Mouse (Mus musculus) MEL (cell line): ENCODE data around the gene Olfr1413. TPM values are rescaled to one million over a fixed set of nuclear protein-coding genes. Genes with fewer than 3 reads are reported as not detected.

Experiments
- DNase-seq: peaks from one replicate; pipeline ENCODE4 v3.0.0; 2011; ENCODE audit warnings: low read depth, low spot score
- H3K27ac ChIP-seq: 2 replicates; pipeline ENCODE4 v1.5.1; 2012; ENCODE audit warnings: low read depth, mild to moderate bottlenecking, control low read depth, low read length, moderate library complexity; ENCODE audit not compliant: control insufficient read depth
- H3K27me3 ChIP-seq, 2 experiments: fragments of 150-350 bp in 1 of 2; sonication (generic) in 1 of 2; 2 replicates each; pipeline ENCODE4 v1.6.1; 2012; ENCODE audit warnings: low read length in 2 of 2, mild to moderate bottlenecking in 2 of 2, improper control_type of control experiment in 1 of 2, moderate library complexity in 1 of 2; ENCODE audit not compliant: insufficient read depth in 2 of 2, control insufficient read depth in 1 of 2
- H3K36me3 ChIP-seq, 2 experiments: 2 replicates each; pipeline ENCODE4 v1.6.1; 2012 to 2014; ENCODE audit warnings: low read length in 2 of 2, improper control_type of control experiment in 1 of 2, inconsistent platforms in 1 of 2, mild to moderate bottlenecking in 1 of 2; ENCODE audit not compliant: insufficient read depth in 2 of 2, control insufficient read depth in 1 of 2
- H3K4me1 ChIP-seq, 2 experiments: fragments of 150-350 bp in 1 of 2; sonication (generic) in 1 of 2; 2 replicates each; pipeline ENCODE4 v1.6.1; 2012; ENCODE audit warnings: low read length in 2 of 2, improper control_type of control experiment in 1 of 2, mild to moderate bottlenecking in 1 of 2; ENCODE audit not compliant: insufficient read depth in 2 of 2, control insufficient read depth in 1 of 2
- H3K4me3 ChIP-seq, 2 experiments: fragments of 150-350 bp in 1 of 2; sonication (generic) in 1 of 2; 2 replicates each; pipeline ENCODE4 v1.5.1; 2012; ENCODE audit warnings: low read depth in 2 of 2, low read length in 2 of 2, mild to moderate bottlenecking in 2 of 2, moderate library complexity in 2 of 2, control low read depth in 1 of 2, improper control_type of control experiment in 1 of 2; ENCODE audit not compliant: control insufficient read depth in 1 of 2, insufficient read depth in 1 of 2
- H3K79me2 ChIP-seq: 2 replicates; pipeline ENCODE4 v1.6.1; 2012; ENCODE audit warnings: mild to moderate bottlenecking, low read length, moderate library complexity; ENCODE audit not compliant: control insufficient read depth, poor library complexity, insufficient read depth
- H3K9ac ChIP-seq: 2 replicates; pipeline ENCODE4 v1.6.1; 2012; ENCODE audit warnings: low read depth, mild to moderate bottlenecking, control low read depth, low read length, moderate library complexity; ENCODE audit not compliant: control insufficient read depth, poor library complexity, severe bottlenecking
- H3K9me3 ChIP-seq: fragments of 150-350 bp; sonication (generic); replicated peaks from 2 replicates; pipeline ENCODE4 v1.6.1; 2012; ENCODE audit warnings: mild to moderate bottlenecking, low read length, improper control_type of control experiment, moderate library complexity; ENCODE audit not compliant: insufficient read depth
- BHLHE40 ChIP-seq: IDR thresholded peaks from 2 replicates; pipeline ENCODE4 v1.6.1; 2012; ENCODE audit warnings: low read depth, mild to moderate bottlenecking, inconsistent platforms, low read length, improper control_type of control experiment, borderline replicate concordance
- CHD2 ChIP-seq: IDR thresholded peaks from 2 replicates; pipeline ENCODE4 v1.6.1; 2011; ENCODE audit warnings: low read length, improper control_type of control experiment
- CTCF ChIP-seq, 3 experiments: IDR thresholded peaks in 2 of 3; conservative IDR thresholded peaks in 1 of 3; 2 replicates each; pipeline ENCODE4 v1.5.1; 2011 to 2012; ENCODE audit warnings: low read length in 3 of 3, low read depth in 2 of 3, mild to moderate bottlenecking in 2 of 3, improper control_type of control experiment in 1 of 3, inconsistent platforms in 1 of 3, mixed read lengths in 1 of 3, moderate library complexity in 1 of 3; ENCODE audit not compliant: control insufficient read depth in 1 of 3, insufficient read depth in 1 of 3, poor library complexity in 1 of 3, severe bottlenecking in 1 of 3
- E2F4 ChIP-seq: IDR thresholded peaks from 2 replicates; pipeline ENCODE4 v1.6.1; 2011; ENCODE audit warnings: low read depth, low read length, improper control_type of control experiment, borderline replicate concordance
- ELF1 ChIP-seq: IDR thresholded peaks from 2 replicates; pipeline ENCODE4 v1.6.1; 2014; ENCODE audit warnings: low read depth, mild to moderate bottlenecking, inconsistent platforms, low read length, improper control_type of control experiment, moderate library complexity
- GABPA ChIP-seq: IDR thresholded peaks from 2 replicates; pipeline ENCODE4 v1.6.1; 2012; ENCODE audit warnings: low read depth, mild to moderate bottlenecking, inconsistent platforms, low read length, improper control_type of control experiment, moderate library complexity
- GATA1 ChIP-seq: IDR thresholded peaks from 2 replicates; pipeline ENCODE4 v1.6.1; 2011; ENCODE audit warnings: low read depth, low read length, improper control_type of control experiment
- HCFC1 ChIP-seq: IDR thresholded peaks from 2 replicates; pipeline ENCODE4 v1.6.1; 2012; ENCODE audit warnings: low read depth, mild to moderate bottlenecking, inconsistent platforms, low read length, improper control_type of control experiment, moderate library complexity
- JUND ChIP-seq: IDR thresholded peaks from 2 replicates; pipeline ENCODE4 v1.6.1; 2011; ENCODE audit warnings: low read depth, mild to moderate bottlenecking, improper control_type of control experiment, low read length
- KAT2A ChIP-seq: conservative IDR thresholded peaks from 2 replicates; pipeline ENCODE4 v1.6.1; 2012; ENCODE audit warnings: low read depth, low read length, improper control_type of control experiment, inconsistent platforms
- MAFK ChIP-seq: IDR thresholded peaks from 2 replicates; pipeline ENCODE4 v1.6.1; 2011; ENCODE audit warnings: low read depth, mild to moderate bottlenecking, low read length, improper control_type of control experiment, borderline replicate concordance
- MAX ChIP-seq: IDR thresholded peaks from 2 replicates; pipeline ENCODE4 v1.6.1; 2011; ENCODE audit warnings: low read length, improper control_type of control experiment
- MEF2A ChIP-seq: IDR thresholded peaks from 2 replicates; pipeline ENCODE4 v1.6.1; 2014; ENCODE audit warnings: low read depth, mild to moderate bottlenecking, inconsistent platforms, low read length, improper control_type of control experiment; ENCODE audit not compliant: poor library complexity, insufficient replicate concordance, severe bottlenecking; ENCODE audit errors: extremely low read depth
- MXI1 ChIP-seq: IDR thresholded peaks from 2 replicates; pipeline ENCODE4 v1.6.1; 2011; ENCODE audit warnings: mild to moderate bottlenecking, low read depth, low read length, improper control_type of control experiment
- MYC ChIP-seq: IDR thresholded peaks from 2 replicates; pipeline ENCODE4 v1.6.1; 2011; ENCODE audit warnings: low read depth, mild to moderate bottlenecking, low read length, improper control_type of control experiment, moderate library complexity
- NELFE ChIP-seq: IDR thresholded peaks from 2 replicates; pipeline ENCODE4 v1.6.1; 2011; ENCODE audit warnings: low read depth, low read length, improper control_type of control experiment
- POLR2A ChIP-seq, 2 experiments: IDR thresholded peaks; 2 replicates each; pipeline ENCODE4 v1.6.1; 2011 to 2012; ENCODE audit warnings: low read length in 2 of 2, mild to moderate bottlenecking in 2 of 2, control low read depth in 1 of 2, improper control_type of control experiment in 1 of 2, low read depth in 1 of 2, moderate library complexity in 1 of 2; ENCODE audit not compliant: control insufficient read depth in 1 of 2, insufficient read depth in 1 of 2, poor library complexity in 1 of 2
- POLR2AphosphoS2 ChIP-seq: IDR thresholded peaks from 2 replicates; pipeline ENCODE4 v1.6.1; 2011; ENCODE audit warnings: low read length, improper control_type of control experiment
- POLR2AphosphoS5 ChIP-seq: IDR thresholded peaks from 2 replicates; pipeline ENCODE4 v1.6.1; 2012; ENCODE audit warnings: low read depth, borderline replicate concordance, mild to moderate bottlenecking, inconsistent platforms, low read length, moderate library complexity, mixed read lengths
- RAD21 ChIP-seq: IDR thresholded peaks from 2 replicates; pipeline ENCODE4 v1.6.1; 2011; ENCODE audit warnings: mild to moderate bottlenecking, low read depth, low read length, improper control_type of control experiment
- RCOR1 ChIP-seq: IDR thresholded peaks from 2 replicates; pipeline ENCODE4 v1.6.1; 2012; ENCODE audit warnings: low read depth, mild to moderate bottlenecking, inconsistent platforms, low read length, improper control_type of control experiment
- SMC3 ChIP-seq: IDR thresholded peaks from 2 replicates; pipeline ENCODE4 v1.6.1; 2011; ENCODE audit warnings: low read depth, low read length, improper control_type of control experiment
- TAL1 ChIP-seq: IDR thresholded peaks from 2 replicates; pipeline ENCODE4 v1.6.1; 2012; ENCODE audit warnings: mild to moderate bottlenecking, inconsistent platforms, low read length, moderate library complexity, mixed read lengths
- TCF12 ChIP-seq: IDR thresholded peaks from 2 replicates; pipeline ENCODE4 v1.6.1; 2014; ENCODE audit warnings: low read depth, mild to moderate bottlenecking, inconsistent platforms, low read length, improper control_type of control experiment, moderate library complexity
- USF1 ChIP-seq: IDR thresholded peaks from 2 replicates; pipeline ENCODE4 v1.6.1; 2014; ENCODE audit warnings: low read depth, mild to moderate bottlenecking, inconsistent platforms, low read length, improper control_type of control experiment, moderate library complexity
- USF2 ChIP-seq, 2 experiments: IDR thresholded peaks; 2 replicates each; pipeline ENCODE4 v1.6.1; 2011 to 2012; ENCODE audit warnings: improper control_type of control experiment in 2 of 2, low read length in 2 of 2, borderline replicate concordance in 1 of 2, inconsistent platforms in 1 of 2, low read depth in 1 of 2, mild to moderate bottlenecking in 1 of 2; ENCODE audit not compliant: insufficient read depth in 1 of 2
- ZC3H11A ChIP-seq: IDR thresholded peaks from 2 replicates; pipeline ENCODE4 v1.6.1; 2012; ENCODE audit warnings: low read depth, mild to moderate bottlenecking, inconsistent platforms, low read length, improper control_type of control experiment
- ZKSCAN1 ChIP-seq: IDR thresholded peaks from 2 replicates; pipeline ENCODE4 v1.6.1; 2012; ENCODE audit warnings: low read depth, mild to moderate bottlenecking, inconsistent platforms, low read length, improper control_type of control experiment, moderate library complexity
- ZMIZ1 ChIP-seq: IDR thresholded peaks from 2 replicates; pipeline ENCODE4 v1.6.1; 2012; ENCODE audit warnings: low read depth, mild to moderate bottlenecking, inconsistent platforms, low read length, improper control_type of control experiment, moderate library complexity
- ZNF384 ChIP-seq: IDR thresholded peaks from 2 replicates; pipeline ENCODE4 v1.6.1; 2012; ENCODE audit warnings: low read depth, mild to moderate bottlenecking, inconsistent platforms, low read length, improper control_type of control experiment
- polyA plus RNA-seq, 2 experiments: library from polyadenylated mRNA; stranded (reverse) in 1 of 2; unstranded in 1 of 2; fragments of >175 nt in 1 of 2; fragments of >200 nt in 1 of 2; gene quantifications; 2 replicates each; pipeline versions ENCODE4 v1.2.1 to v1.2.4; 2012; ENCODE audit warnings: low replicate concordance in 2 of 2, low read depth in 1 of 2; ENCODE audit not compliant: insufficient read length in 2 of 2, insufficient read depth in 1 of 2, missing spikeins in 1 of 2
- total RNA-seq: library from RNA; depleted of rRNA; stranded (reverse); fragments of 300-350 nt; gene quantifications from 2 replicates; pipeline ENCODE4 v1.2.3, GENCODE M21; 2012

Olfr1413 gene
- total and polyA plus RNA-seq, 3 experiments = not detected

DNA sequence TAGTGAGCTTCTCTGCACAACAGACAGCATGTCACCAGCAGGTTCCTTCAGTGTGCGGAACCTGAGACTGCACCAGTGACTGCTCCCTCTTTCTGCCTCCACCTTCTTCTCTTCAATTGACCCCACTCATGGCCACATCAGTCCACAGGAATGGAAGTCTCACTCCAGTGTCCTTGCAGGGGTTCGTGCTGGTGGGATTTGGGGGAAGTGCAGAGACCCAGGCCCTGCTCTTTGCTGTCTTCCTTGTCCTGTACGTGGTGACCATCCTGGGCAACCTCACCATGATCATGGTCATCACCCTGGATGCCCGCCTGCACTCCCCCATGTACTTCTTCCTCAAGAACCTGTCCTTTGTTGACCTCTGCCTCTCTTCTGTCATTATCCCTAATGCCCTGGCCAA lies 36.6 kb downstream of the Olfr1413 start:
- Histone ChIP-seq H3K27me3 (peaks cover 0 to 5% of the 10 kb centered on the region in 2 experiments; a peak in 2 of 4 replicates), H3K4me3 (no peak overlapping the region), H3K36me3 (no peaks in the 10 kb centered on the region), H3K9ac (no peak overlapping the region), H3K4me1 (no peaks in the 10 kb centered on the region), H3K79me2 (no peaks in the 10 kb centered on the region), H3K9me3 (no peaks in the 10 kb centered on the region), H3K27ac (no peak overlapping the region)
- no peak for TF ChIP-seq POLR2AphosphoS5
- no peak for TF ChIP-seq SMC3
- TF ChIP-seq MXI1 = no peak
- no peak for TF ChIP-seq ZC3H11A
- no peak for TF ChIP-seq TCF12
- no peak for TF ChIP-seq KAT2A
- TF ChIP-seq BHLHE40 = no peak
- TF ChIP-seq POLR2A (IDR thresholded peaks at IDR 0.05; ENCODE audit: control insufficient read depth in 1 of 2, insufficient read depth in 1 of 2, low read depth in 1 of 2, low read length in 2 of 2, poor library complexity in 1 of 2) = no peak
- TF ChIP-seq RCOR1 = no peak
- TF ChIP-seq ZKSCAN1 = no peak
- no peak for TF ChIP-seq ZNF384
- TF ChIP-seq E2F4 = no peak
- TF ChIP-seq POLR2AphosphoS2 = no peak
- TF ChIP-seq ELF1 = no peak
- TF ChIP-seq USF1 = no peak
- no peak for TF ChIP-seq RAD21
- TF ChIP-seq MEF2A = no peak
- no peak for TF ChIP-seq ZMIZ1
- no peak for DNase-seq

DNA sequence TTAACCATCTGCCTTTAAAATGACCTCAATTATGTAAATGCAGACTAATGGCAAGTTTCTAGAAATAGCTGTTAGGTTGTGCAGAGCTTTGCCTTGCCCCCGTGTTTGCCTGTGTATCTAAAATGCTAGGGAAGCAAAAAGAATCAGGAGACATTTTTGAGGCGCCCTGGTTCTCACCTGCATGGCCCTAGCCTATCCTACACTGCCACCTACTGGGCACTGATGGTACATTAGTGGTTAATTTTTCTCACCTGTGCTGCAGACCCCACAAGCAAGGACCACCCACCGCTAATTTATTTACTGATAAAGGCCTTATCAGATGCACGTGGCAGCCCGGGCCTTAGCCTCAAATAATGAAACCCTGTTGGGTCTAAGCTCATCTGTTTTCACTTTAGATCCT lies 39.9 kb downstream of the Olfr1413 start:
- no peak overlapping the region for H3K27ac ChIP-seq
- no peaks in the 10 kb centered on the region for H3K9me3 ChIP-seq
- H3K4me3 ChIP-seq = no peak overlapping the region
- no peak overlapping the region for H3K9ac ChIP-seq
- H3K79me2 ChIP-seq = no peaks in the 10 kb centered on the region
- no peaks in the 10 kb centered on the region for H3K4me1 ChIP-seq
- peaks cover 0 to 3% of the 10 kb centered on the region in 2 experiments; a peak in 2 of 4 replicates for H3K27me3 ChIP-seq
- H3K36me3 ChIP-seq = no peaks in the 10 kb centered on the region
- peak; percentile 75 for DNase-seq
- TF ChIP-seq SMC3 (peak; percentile 79), MAFK (no peak), POLR2A (IDR thresholded peaks at IDR 0.05; ENCODE audit: control insufficient read depth in 1 of 2, insufficient read depth in 1 of 2, low read depth in 1 of 2, low read length in 2 of 2, poor library complexity in 1 of 2) (no peak), ELF1 (no peak), GABPA (no peak), MYC (no peak), CHD2 (no peak), MEF2A (no peak), JUND (no peak), HCFC1 (no peak), CTCF (IDR thresholded peaks at IDR 0.05 in 2 of 3, conservative IDR thresholded peaks at IDR 0.05 in 1 of 3; ENCODE audit: control insufficient read depth in 1 of 3, insufficient read depth in 1 of 3, low read depth in 2 of 3, low read length in 3 of 3, poor library complexity in 1 of 3, severe bottlenecking in 1 of 3) (peak; percentile 88 to 99 (median 94)), POLR2AphosphoS2 (no peak), ZKSCAN1 (no peak), USF1 (no peak), GATA1 (0 out of 2 replicates have a peak, but pooled peaks have one; percentile 29), KAT2A (no peak), RAD21 (peak; percentile 97), NELFE (no peak), ZNF384 (no peak), MAX (no peak), BHLHE40 (no peak), TCF12 (no peak), TAL1 (no peak), USF2 (IDR thresholded peaks at IDR 0.05; ENCODE audit: borderline replicate concordance in 1 of 2, insufficient read depth in 1 of 2, low read depth in 1 of 2, low read length in 2 of 2) (no peak)
